Mouse (Mus musculus): ENCODE measurements around the gene Vac14.
"Not testable (repeated sequence)": the region's sequence is repeated elsewhere in the genome, so short reads cannot be mapped to it uniquely, and the experiment has no call there.

Gene Vac14

DNA sequence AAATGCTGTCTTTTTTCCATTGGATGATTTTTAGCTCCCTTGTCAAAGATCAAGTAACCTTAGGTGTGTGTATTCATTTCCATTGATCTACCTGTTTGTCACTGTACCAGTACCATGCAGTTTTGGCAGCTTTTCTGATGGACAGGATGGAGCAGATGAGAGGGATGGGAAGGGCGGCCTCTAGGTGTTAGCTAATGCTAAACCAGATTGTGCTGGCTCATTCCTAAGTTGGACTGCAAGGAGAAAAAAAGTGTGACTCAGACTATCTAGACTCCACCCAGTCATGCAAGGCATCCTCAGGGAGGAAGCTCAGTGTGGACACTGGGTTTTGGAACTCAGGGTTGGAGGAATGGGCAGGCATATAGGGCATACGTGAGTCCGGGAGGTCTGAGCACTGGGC lies 30.2 kb downstream of the Vac14 start:
- CTCF ChIA-PET: no interaction called here

DNA sequence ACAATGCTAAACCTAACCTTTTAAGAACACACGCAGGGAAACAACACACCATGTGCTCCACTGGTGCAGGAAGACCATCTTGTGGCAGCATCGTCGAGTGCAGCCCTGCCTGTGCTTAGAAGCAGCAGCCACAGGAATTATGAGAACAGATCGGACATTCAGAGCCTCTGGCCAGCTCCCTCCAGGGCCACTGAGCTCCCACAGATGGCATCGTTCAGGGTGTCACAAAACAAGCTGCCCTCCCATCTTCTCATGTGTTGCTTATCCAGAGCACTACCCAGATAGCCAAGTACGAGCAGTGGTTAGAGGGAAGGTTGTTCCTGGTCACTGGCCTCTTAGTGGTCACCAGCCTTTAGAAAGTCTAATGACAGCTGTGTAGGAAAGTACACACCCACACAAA lies 30.9 kb downstream of the Vac14 start:
- CTCF ChIA-PET: no interaction called here

GRCm38 (mm10) chr8:110650838-110651237 lies 32.5 kb downstream of the Vac14 start:
- CTCF ChIA-PET: no interaction called here

DNA sequence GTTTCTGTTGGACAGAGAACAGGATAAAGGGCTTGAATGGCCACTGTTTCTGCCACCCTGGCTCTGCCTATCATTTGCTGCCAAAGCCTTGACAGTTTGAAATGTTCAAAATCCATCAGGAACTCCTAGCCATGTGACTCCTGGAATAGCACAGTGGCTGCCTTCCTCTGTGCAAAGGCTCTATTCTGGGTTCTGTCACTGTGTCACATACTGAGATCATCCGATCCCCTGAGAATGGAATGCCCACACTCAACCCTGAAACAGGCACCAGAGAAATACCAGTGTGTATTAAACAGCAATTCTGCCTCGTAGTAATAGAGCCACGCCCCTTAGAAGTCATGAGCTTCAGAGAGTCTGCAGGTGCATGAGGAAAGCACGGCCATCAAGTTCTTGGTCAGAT lies 33.5 kb downstream of the Vac14 start:
- CTCF ChIA-PET: no interaction called here

DNA sequence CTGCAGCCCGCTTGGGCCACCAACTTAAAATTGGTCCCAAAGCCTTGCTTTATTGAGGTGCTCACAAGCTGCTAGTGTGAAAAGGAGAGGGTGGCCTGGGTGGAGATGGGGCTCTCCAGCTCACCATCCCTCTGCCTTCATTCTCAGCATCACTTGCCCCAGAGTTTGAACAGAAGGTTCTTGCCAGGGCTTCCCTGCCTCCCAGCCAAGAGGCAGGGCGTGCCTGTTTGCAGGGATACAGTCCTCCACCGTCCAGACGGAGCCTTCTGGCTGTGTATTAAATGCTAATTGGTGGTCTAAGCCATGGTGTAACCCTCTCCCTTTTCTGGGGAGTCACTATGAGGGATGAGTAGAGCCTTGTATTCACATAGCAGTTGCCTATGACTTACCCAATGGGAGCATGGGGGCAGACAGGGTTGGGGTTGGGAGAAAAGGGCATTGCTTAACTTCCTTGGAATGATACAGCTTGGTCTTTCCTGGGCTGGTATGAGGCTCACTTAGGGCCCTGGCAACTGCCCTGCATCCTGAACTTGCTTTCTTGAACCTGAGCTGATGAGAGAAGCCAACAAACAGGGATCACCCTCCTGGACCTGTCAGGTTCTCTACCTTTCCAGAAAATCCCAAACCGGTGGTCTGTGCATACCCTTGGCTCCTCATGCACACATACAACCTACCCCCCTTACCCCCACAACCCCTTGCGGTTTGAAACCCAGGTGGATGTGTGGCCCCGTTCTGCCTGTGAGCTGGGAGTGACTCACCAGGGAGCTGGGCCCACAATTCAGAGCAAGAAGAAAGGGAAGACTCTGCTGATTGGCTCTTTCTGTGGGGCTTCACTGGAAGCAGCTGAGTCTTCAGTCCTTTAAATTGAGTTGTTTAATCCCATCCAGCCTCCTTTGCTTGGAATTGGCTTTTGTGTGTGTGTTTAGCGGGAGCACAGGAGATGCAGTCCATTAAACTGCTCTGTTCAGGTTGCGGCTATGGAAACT lies 36.0 kb downstream of the Vac14 start:
- CTCF ChIA-PET: no interaction called here

GRCm38 (mm10) chr8:110655827-110656226 lies 37.4 kb downstream of the Vac14 start:
- CTCF ChIA-PET: no interaction called here

GRCm38 (mm10) chr8:110657661-110658060 lies 39.3 kb downstream of the Vac14 start:
- CTCF ChIA-PET: no interaction called here

DNA sequence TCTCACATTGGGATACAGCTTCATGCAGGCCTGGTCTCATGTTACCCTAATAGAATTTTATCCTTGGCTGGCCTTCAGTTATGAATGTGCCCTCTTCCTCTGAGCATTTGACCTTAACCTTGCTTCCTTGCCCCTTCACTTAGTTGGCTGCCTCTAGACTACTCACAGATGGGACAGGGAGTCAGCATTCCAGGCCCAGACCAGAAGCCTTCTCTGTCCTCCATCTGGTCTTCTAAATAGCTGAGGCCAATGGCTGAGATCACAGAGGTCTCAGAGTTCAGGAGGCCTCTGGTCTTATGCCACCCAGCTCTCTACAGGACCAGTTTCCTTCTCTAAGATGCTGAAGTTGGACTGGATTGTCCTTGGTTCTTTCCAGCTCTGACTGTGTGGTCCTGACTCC lies 41.7 kb downstream of the Vac14 start:
- CTCF ChIA-PET: no interaction called here

DNA sequence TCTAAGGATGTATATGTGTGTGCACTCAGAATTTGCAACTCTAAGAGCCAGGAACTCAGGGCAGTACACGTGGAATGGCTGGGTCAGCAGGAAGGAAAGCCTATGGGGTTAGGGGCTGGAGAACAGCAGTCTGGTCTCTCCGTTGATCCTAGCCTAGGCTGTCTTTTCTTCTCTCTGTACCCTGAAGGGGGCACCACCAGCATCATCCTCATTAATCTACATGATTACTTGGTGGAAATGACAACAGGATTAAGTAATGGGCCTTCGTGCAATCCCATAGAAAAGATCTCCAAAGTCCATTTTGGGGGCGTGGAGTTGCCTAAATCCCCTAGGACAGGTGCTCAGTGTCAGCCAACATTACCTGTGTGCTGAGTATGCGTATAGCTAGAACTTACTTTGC lies 44.2 kb downstream of the Vac14 start:
- CTCF ChIA-PET: no interaction called here

DNA sequence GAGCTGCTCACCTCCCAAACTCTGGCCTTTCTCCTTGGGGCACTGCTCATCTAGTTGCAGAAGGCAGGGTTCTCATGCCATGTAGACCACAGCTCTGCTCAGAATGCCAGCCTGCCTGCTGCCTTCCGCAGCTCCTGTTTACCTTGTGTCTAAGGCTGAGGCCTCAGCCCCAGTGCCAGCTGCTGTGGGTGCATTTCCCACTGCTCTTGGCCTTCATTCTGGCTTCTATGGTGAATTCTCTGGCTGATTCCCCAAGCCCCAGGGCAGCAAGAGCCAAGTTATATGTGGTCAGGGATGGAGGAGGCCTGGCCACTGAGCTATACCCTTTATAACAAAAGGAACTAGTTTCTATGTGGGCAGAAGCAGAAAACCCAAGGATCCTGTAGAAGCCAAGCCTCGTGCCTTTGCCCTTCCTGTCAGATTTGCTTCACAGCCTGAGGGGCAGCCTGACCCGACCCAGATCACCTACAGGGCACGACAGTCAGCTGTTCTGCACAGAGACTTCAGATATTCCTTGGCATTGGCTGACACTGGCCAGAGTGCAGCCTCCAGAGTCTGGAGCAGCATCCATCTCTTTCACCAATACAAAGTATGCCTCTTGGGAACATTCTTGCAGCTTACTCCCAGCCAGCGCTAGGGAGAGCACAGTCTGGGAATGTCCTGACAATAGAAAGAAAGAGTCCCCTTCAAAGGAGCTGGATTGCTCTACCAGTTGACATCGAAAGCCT lies 44.8 kb downstream of the Vac14 start:
- CTCF ChIA-PET: no interaction called here

- CTCF ChIA-PET: no interaction called here
These were observed 46.0 kb downstream of the Vac14 start for GRCm38 (mm10) chr8:110664202-110664896.

- CTCF ChIA-PET: no interaction called here
These were observed 46.6 kb downstream of the Vac14 start for GRCm38 (mm10) chr8:110665000-110665399.

GRCm38 (mm10) chr8:110667590-110668177 lies 49.3 kb downstream of the Vac14 start:
- CTCF ChIA-PET: not testable (repeated sequence)

GRCm38 (mm10) chr8:110669932-110670628 lies 51.7 kb downstream of the Vac14 start:
- CTCF ChIA-PET: no interaction called here

DNA sequence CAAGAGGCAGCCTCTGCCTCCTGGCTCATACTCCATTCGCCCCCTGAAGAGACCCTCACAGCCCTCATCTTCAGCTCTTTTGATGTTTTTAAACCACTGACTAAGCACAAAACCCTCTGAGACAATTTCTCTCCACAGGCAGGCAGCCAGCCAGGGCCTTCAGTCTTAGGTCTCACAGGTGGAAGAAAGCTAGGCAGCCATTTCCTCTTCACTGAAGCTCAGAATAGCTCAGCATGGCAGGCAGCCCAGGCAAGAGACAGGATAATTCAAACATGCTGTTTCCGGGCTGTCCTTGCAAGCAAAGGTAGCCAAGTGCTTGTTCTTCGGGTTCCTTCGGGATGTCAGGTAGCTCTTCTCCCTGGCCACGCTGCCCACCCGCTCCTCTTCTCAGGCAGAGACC lies 52.9 kb downstream of the Vac14 start:
- CTCF ChIA-PET: no interaction called here

DNA sequence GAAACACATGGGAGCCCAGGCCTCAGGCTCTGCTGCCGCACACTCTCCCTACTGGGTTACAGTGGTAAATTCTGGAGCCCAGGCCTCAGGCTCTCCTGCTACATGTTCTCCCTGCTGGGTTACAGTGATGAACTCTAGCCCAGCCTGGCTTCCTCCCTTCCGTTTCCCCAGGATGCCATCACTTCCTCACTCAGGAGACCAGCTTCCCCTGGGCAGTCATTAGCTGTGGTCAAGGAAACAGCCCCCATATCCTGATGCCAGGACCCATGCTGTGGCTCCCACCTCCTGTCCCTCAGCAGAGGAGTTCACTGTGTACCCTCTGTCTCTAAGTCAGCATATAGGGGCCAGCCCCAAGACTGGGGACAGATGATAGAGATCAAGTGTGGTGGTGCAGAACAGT lies 53.7 kb downstream of the Vac14 start:
- CTCF ChIA-PET: no interaction called here

GRCm38 (mm10) chr8:110673168-110673567 lies 54.8 kb downstream of the Vac14 start:
- CTCF ChIA-PET: no interaction called here

GRCm38 (mm10) chr8:110674589-110674988 lies 56.2 kb downstream of the Vac14 start:
- CTCF ChIA-PET: interaction anchor here (0.6 kb wide), 1 partner anchor 664 kb away, joined by 5 read pairs; no protein-coding TSS in a partner anchor

- CTCF ChIA-PET: no interaction called here
These were observed 58.3 kb downstream of the Vac14 start for GRCm38 (mm10) chr8:110676702-110677101.

DNA sequence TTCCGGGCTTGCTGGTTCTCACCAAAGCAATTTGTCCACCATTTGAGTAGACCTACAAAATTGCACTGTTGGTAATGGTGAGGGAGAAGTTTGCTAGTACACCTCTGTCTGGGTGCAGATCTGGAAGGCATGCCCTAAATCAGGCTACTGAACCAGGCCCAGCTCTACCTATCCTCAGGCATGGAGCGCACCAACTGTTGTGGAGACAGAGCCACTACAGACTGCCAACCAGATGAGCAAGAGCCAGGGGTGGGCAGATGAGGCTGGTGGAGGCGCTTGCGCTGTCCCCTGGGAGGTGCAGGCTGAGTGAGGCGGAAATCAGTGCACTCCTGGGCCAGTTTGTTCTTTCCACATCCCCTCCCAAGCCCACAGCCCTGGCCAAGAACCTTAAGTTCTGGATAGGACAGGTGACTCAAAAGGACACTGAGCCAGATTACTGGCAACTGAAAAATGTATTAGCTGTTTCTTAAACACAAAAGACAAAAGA lies 58.8 kb downstream of the Vac14 start:
- CTCF ChIA-PET: no interaction called here

- CTCF ChIA-PET: no interaction called here
These were observed 60.6 kb downstream of the Vac14 start for GRCm38 (mm10) chr8:110678989-110679388.
